Mouse (Mus musculus): ENCODE measurements around the gene Supt4a.

Supt4a gene

DNA sequence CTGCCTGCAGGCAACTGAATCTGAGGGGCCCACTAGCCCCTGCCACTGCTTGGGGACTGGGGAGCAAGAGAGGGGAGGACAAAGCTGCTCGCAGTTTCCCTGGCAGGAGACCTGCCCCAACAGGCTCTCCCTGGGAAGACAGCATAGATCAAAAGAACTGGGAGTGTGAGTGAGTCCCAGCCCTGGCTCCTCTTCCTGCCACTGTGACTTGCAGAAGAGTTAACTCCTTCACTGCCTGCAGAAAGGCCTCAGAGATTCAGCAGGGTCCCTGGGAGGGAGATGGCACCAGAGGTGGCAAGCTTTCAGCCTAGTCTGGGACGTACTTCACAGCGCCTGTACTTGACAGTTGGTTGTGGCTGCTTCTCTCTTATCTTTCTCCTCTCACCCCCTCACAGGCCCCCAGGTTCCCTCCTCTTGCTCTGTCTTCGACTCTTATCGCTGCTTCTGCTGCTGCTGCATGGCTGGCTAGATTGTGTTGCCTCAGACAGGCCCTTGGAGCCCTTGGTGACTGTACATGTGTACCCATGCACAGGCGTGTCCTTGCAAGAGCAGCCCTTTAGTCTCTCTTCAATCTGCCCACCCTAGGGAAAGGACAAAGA, 11.3 kb upstream of the Supt4a start:
- no peak for DNase-seq (ENCODE audit: low read depth)

GRCm38 (mm10) chr11:87727021-87727420, 10.3 kb upstream of the Supt4a start:
- no peak for DNase-seq (ENCODE audit: low read depth)

GRCm38 (mm10) chr11:87727471-87727870, 9.9 kb upstream of the Supt4a start:
- no peak for DNase-seq (ENCODE audit: low read depth)

- no peak for DNase-seq (ENCODE audit: low read depth)
Measured at GRCm38 (mm10) chr11:87728850-87729592, 8.3 kb upstream of the Supt4a start.

- no peak for DNase-seq (ENCODE audit: low read depth)
Measured at GRCm38 (mm10) chr11:87729593-87730185, 7.7 kb upstream of the Supt4a start.

DNA sequence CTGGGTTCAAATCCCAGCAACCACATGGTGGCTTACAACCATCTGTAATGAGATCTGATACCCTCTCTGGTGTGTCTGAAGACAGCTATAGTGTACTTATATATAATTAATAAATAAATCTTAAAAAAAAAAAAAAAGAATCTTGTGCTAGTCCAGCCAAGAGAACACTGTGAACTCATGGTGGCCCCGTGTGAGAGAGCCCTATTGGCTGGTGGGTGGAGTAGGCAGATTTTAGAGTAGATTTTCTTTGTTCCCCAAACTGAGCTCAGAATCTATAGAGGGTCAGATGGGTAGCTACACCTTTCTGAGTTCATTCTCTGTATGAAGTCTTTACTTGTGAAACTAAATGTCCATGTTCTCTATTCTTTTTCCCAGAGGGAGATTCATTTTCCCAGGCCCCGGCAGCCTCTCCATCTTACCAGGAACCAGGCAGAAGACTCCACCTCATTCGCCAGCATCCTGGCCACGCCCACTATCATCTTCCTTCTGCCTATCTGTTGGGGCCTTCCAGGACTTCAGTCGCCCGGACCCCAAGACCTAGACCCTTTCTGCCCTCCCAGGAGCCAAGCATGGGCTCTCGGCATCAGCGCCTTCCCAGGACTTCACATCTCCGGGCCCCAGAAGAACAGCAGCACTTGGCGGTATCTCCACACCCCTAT, 6.6 kb upstream of the Supt4a start:
- no peak for DNase-seq (ENCODE audit: low read depth)

DNA sequence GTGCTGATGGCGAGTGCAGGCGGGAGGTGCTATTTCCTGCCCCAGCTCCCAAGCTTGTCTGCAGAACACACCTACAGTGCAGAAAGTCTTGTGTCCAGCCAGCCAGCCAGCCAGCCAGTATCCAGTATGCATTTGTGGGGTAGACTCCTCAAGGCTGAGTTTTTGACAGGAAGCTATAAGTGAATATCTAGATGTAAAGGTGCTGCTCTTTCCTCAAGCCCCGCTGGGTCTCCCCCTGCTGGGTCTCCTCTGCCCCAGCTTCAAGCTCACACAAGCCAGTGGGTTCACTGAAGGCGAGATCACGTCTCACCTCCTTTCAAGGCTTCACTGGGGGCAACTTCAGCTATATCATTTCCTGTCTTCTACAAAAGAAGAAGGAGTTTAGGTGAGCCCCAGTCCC, 3.0 kb upstream of the Supt4a start:
- no peak for DNase-seq (ENCODE audit: low read depth)

GRCm38 (mm10) chr11:87735691-87736090, 1.7 kb upstream of the Supt4a start:
- DNase-seq (ENCODE audit: low read depth), result no peak

DNA sequence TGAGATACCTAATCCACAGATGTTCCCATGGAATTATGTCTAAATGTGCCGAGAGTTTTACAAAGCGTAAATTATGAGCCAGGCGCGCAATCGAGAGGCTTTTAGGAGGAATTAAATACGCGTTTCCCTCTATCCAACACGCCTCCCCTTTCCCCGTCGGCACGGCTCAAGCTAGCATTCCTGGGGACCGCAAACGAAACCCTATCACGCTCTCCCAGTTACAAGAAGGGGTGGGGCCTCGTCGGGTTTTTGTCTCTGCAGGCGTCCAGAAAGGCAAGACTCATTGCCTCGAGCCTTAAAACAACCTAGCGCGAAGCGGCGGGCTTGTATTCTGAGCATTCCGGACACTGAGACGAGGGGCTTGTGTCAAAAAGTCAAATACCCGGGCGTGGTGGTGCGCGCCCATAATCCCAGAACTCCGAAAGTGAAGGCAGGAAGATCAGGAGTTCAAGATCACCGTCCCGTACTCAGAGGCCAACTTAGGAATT, 661 bp upstream of the Supt4a start:
- peak; percentile 31 for DNase-seq (ENCODE audit: low read depth)

GRCm38 (mm10) chr11:87743691-87744090, 6.3 kb downstream of the Supt4a start:
- no peak for DNase-seq (ENCODE audit: low read depth)

DNA sequence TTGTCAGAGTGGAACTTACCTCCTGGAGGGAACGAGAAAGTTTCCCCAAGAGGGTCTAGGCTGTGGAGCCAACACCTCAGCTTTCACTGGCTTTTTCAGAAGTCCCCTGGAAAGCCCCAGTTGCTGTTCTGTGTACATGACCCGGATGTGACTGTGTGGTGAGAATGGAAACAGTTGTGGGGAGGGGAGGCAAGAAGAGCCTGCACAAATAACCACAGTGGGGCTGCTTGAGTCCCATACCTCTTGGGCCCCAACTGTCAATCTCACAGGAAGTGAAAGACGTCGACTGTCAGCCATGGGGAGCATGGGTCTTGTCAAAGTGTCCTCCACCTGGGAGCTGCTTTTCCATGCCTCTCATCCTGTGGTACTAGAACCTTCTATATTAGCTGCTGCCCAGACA, 7.6 kb downstream of the Supt4a start:
- no peak for DNase-seq (ENCODE audit: low read depth)

- no peak for DNase-seq (ENCODE audit: low read depth)
Measured at GRCm38 (mm10) chr11:87745632-87746555, 8.5 kb downstream of the Supt4a start.

DNA sequence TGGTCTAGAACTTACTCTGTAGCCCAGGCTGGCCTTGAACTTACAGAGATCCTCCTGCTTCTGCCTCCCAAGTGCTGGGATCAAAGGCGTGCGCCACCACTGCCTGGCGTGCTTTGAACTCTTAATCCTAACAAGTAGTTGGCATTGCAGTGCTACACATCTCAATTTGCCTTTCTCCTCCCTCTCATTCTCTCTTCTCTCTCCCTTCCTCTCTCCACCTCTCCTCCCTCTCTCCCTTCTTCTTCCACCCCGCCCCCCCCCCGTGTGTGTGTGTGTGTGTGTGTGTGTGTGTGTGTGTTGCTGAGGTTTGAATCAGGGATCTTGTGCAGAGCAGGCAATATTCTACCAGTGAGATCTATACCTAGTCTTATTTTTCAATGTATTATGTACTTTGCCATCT, 10.0 kb downstream of the Supt4a start:
- no peak for DNase-seq (ENCODE audit: low read depth)

DNA sequence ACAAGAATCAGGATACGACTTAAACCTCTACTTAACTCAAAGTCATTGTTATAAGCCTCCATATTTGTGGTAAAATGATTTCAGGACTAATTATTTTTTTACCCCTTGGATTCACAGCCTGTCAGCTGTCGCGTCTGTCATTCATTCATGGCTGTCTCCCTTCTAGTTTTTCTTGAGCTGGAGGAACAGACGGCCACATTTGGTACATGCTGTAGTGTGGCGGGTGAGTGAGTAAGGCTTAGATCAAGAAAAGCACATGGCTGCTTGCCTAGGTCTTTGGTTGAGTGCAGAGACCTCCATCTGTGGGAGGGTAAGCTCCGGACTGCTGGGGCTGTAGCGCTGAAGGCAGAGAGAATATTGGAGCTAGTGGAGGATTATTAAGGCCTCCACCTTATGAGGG, 10.4 kb downstream of the Supt4a start:
- DNase-seq (ENCODE audit: low read depth), result no peak

GRCm38 (mm10) chr11:87748132-87749119, 11.1 kb downstream of the Supt4a start:
- DNase-seq (ENCODE audit: low read depth), result no peak

DNA sequence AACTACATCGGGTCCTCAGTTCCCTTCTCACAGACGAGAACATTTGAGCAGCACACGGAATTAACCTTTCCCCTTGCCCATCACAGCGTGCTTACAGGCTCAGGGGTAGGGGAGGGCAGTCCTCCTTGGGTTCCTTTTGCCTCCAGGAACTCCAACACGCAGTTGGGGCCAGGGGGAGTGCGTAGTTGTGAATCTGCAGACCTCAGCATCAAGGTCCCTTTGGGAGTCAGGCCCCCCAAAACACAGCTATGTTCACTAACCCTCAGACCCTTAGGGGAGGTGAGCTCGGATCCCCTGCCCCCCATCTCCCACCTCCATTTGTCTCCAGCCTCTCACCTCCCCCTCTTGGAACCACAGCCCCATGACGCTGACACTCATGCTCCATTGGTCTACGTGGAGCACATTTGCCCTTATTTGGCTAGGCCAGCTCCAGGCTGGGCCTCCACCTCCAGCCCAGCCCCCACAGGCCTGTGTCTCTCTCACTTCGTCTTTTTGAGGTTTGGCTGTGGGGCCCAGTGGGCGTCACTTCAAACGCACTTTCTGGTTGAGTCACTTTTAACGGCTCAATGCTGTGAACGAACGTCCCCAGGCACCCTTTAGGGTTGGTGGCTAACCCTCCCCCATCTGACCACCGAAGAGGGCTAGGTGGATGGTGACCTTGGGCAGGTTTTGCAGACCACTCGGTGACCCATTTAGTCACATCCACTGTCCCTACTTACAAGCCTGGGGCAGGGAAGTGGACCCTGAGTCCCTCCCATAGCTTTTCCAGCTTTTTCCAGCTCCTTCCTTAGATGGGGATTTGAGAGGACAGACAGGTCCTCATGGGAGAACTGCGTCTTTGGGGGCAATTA, 12.1 kb downstream of the Supt4a start:
- no peak for DNase-seq (ENCODE audit: low read depth)

DNA sequence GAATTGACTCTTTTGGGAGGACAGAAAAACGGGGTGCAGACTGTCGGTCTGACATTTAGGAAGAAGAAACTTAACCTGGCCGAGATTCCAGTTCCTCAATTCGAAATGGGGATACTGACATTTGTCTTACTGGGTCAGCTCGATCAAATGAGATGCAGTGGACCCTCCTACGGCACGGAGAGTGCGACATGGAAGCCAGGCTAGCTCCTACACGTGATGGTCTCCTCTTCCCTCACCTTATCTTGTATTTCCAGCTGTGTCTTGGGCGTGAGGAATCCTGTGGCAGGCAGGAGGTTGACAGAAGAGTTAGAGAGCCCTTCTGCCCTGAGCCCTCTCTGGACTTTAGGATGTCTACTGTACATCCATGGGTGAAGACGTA, 12.7 kb downstream of the Supt4a start:
- no peak for DNase-seq (ENCODE audit: low read depth)

GRCm38 (mm10) chr11:87750521-87750920, 13.2 kb downstream of the Supt4a start:
- no peak for DNase-seq (ENCODE audit: low read depth)

DNA sequence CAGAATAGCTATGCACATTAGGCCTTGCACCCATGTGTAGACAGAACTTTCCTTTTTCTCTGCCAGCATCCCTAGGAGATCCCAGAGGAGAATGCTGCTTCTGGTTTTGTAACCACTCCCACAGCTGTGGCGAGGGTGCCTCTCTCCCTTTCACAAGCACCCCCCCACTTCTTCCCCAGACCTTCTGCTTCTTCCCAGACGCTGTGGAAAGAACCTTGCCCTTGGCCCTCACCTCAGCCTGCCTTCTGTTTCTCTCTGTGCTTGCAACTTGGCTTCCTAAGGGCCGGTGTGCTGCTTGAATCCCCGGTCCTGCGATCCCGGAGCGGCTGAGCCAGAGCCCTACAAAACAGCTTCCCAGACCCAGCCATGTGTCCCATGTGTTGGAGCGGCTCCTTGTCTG, 13.7 kb downstream of the Supt4a start:
- DNase-seq (ENCODE audit: low read depth), result no peak
